ENCODE assay signal across 20 mouse cellular contexts in genomic region chr8:62621176-62621575, GRCm38 (mm10).
"Had no signal": no experiment of that assay in that cellular context is flagged by ENCODE, and none has a peak within 500 bp of the region (broad histone marks: within the 10 kb centered on the region; RNA-seq: fewer than 3 reads in every experiment).

No protein-coding gene starts in this region.

- ATAC-seq: forebrain, embryonic 13.5 days; forebrain, embryonic 14.5 days; forebrain, embryonic 15.5 days; forebrain, embryonic 16.5 days; forebrain, postnatal 0 days had no signal

- DNase-seq: cerebellum, adult 8-10 months; cerebellum, adult 9-10 months; cerebellum, adult 9-11 months; cerebellum, postnatal 10 days; cerebellum, postnatal 14 days; cerebellum, postnatal 25 days; cerebellum, postnatal 36 days; forebrain, postnatal 0 days; gastrocnemius, adult 2 months; gastrocnemius, postnatal 10 days; gastrocnemius, postnatal 14 days; gastrocnemius, postnatal 25 days; gastrocnemius, postnatal 36 days; heart, adult 11 months; heart, adult 18-20 months; heart, adult 2 months had no signal
